Mouse (Mus musculus) intestine, embryonic 16.5 days (tissue): ENCODE measurements around the gene Rbl1. TPM values are rescaled to one million over a fixed set of nuclear protein-coding genes. Genes with fewer than 3 reads are reported as not detected.

ENCODE experiments used
- ATAC-seq: fragments of 200-750 bp; cut with Nextera tagmentation; 2 replicates; pipeline ENCODE4 v1.8.0; 2017; ENCODE audit warnings: moderate TSS enrichment, moderate library complexity
- H3K27ac ChIP-seq: fragments of 300-500 bp; sonication (generic); 2 replicates; pipeline ENCODE4 v1.5.1; 2014; ENCODE audit warnings: mild to moderate bottlenecking, low read length
- H3K27me3 ChIP-seq: fragments of 300-500 bp; sonication (generic); replicated peaks from 2 replicates; pipeline ENCODE4 v1.6.1; 2014; ENCODE audit warnings: low read length, control low read depth, mixed read lengths; ENCODE audit not compliant: control insufficient read depth, insufficient read depth
- H3K36me3 ChIP-seq: fragments of 300-500 bp; sonication (generic); 2 replicates; pipeline ENCODE4 v1.6.1; 2014; ENCODE audit warnings: low read length, control low read depth; ENCODE audit not compliant: control insufficient read depth, insufficient read depth
- H3K4me1 ChIP-seq: fragments of 300-500 bp; sonication (generic); 2 replicates; pipeline ENCODE4 v1.6.1; 2014; ENCODE audit warnings: low read length, control low read depth, mixed read lengths; ENCODE audit not compliant: control insufficient read depth, insufficient read depth
- H3K4me2 ChIP-seq: fragments of 300-500 bp; sonication (generic); 2 replicates; pipeline ENCODE4 v1.6.1; 2014; ENCODE audit warnings: low read depth, low read length, control low read depth
- H3K4me3 ChIP-seq: fragments of 300-500 bp; sonication (generic); 2 replicates; pipeline ENCODE4 v1.5.1; 2014; ENCODE audit warnings: mild to moderate bottlenecking, low read length
- H3K9ac ChIP-seq: fragments of 300-500 bp; sonication (generic); 2 replicates; pipeline ENCODE4 v1.6.1; 2014; ENCODE audit warnings: low read depth, low read length
- H3K9me3 ChIP-seq: fragments of 300-500 bp; sonication (generic); 2 replicates; pipeline ENCODE4 v1.6.1; 2016; ENCODE audit warnings: low read length, control low read depth; ENCODE audit not compliant: control insufficient read depth
- WGBS: fragments of 180-500 bp; shearing (Covaris S2); extraction: QIAGEN DNeasy Blood & Tissue Kit; methylation state at CpG from one replicate; pipeline ENCODE4 v1.1.7; 2014; 5-methylcytosine and 5-hydroxymethylcytosine counted together
- polyA plus RNA-seq: library from polyadenylated mRNA; unstranded; fragments of >200 nt; fragmentation: Nextera tagmentation; extraction: Ambion mirVana; gene quantifications from 2 replicates; pipeline ENCODE4 v1.2.1, GENCODE M21; 2015

The Rbl1 gene
- polyA plus RNA-seq, 1 experiment from 2014 or later = 15.4 TPM

DNA sequence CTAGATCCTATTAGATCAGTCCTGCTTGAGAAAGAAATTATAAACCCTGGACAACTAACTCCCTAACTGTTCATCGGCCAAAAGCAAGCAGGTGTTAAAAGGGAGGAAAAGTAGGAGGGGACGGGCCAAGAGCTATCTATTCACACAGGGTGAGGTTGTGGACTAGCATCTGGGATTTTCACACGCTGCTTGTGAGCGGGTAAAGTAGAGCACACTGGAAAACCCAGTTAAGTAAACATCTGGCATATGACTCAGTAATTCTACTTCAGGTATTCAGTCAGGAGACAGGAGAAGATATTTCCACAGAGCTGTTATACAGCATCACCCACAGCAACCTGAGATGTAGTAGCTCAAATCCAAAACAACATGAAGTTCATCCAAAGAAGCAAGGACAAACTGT lies 85.8 kb downstream of the Rbl1 start:
- no peak overlapping the region for H3K4me2 ChIP-seq
- no peaks in the 10 kb centered on the region for H3K4me1 ChIP-seq
- no peaks in the 10 kb centered on the region for H3K9me3 ChIP-seq
- H3K9ac ChIP-seq = no peak overlapping the region
- H3K27ac ChIP-seq = no peak overlapping the region
- no peaks in the 10 kb centered on the region for H3K27me3 ChIP-seq
- H3K4me3 ChIP-seq = no peak overlapping the region
- 57% methylated on average over 4 of the region's 4 CpGs for WGBS
- H3K36me3 ChIP-seq = 0 out of 2 replicates have a peak, but pooled peaks cover 3% of the 10 kb centered on the region
- peak; percentile 76; the same call in 1 of the 2 replicates for ATAC-seq

GRCm38 (mm10) chr2:157116964-157117363 lies 87.4 kb downstream of the Rbl1 start:
- WGBS = 20% methylated on average over 3 of the region's 3 CpGs
- no peak for ATAC-seq
- H3K9ac ChIP-seq = no peak overlapping the region
- H3K9me3 ChIP-seq = no peaks in the 10 kb centered on the region
- H3K4me3 ChIP-seq = no peak overlapping the region
- H3K27me3 ChIP-seq = no peaks in the 10 kb centered on the region
- no peak overlapping the region for H3K4me2 ChIP-seq
- H3K36me3 ChIP-seq = peaks cover 3% of the 10 kb centered on the region; the same call in 1 of the 2 replicates
- no peaks in the 10 kb centered on the region for H3K4me1 ChIP-seq
- no peak overlapping the region for H3K27ac ChIP-seq

GRCm38 (mm10) chr2:157108236-157108635 lies 96.1 kb downstream of the Rbl1 start:
- no peak overlapping the region for H3K9ac ChIP-seq
- H3K9me3 ChIP-seq = no peaks in the 10 kb centered on the region
- H3K4me1 ChIP-seq = no peaks in the 10 kb centered on the region
- H3K4me3 ChIP-seq = no peak overlapping the region
- no peak for ATAC-seq
- WGBS = 90% methylated on average over 4 of the region's 4 CpGs
- no peak overlapping the region for H3K4me2 ChIP-seq
- H3K36me3 ChIP-seq = peaks cover 2% of the 10 kb centered on the region; the same call in 1 of the 2 replicates
- H3K27me3 ChIP-seq = no peaks in the 10 kb centered on the region
- H3K27ac ChIP-seq = no peak overlapping the region

DNA sequence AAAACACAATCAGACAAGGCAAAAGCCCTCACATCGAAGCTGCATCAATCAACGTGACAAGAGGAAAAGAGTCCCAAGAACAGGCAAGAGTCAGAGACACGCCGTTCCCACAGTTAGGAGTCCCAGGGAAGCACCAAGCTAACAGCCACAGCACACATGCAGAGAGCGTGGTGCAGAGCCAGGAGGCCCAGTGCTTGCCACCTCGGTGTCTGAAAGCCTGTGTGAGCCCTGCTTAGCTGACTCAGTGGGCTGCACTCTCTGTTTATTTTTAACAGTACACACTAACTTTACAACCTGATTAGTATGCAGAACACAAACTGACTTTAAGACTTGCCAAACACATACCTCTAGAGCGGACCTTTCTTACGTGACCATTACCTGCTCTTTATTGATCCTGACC lies 99.9 kb downstream of the Rbl1 start:
- Histone ChIP-seq H3K36me3 (no peaks in the 10 kb centered on the region; the same call in 1 of the 2 replicates), H3K4me1 (no peaks in the 10 kb centered on the region), H3K27me3 (no peaks in the 10 kb centered on the region), H3K9ac (no peak overlapping the region), H3K27ac (no peak overlapping the region), H3K4me2 (no peak overlapping the region), H3K4me3 (no peak overlapping the region), H3K9me3 (no peaks in the 10 kb centered on the region)
- ATAC-seq = no peak
- 87% methylated on average over 8 of the region's 8 CpGs for WGBS

DNA sequence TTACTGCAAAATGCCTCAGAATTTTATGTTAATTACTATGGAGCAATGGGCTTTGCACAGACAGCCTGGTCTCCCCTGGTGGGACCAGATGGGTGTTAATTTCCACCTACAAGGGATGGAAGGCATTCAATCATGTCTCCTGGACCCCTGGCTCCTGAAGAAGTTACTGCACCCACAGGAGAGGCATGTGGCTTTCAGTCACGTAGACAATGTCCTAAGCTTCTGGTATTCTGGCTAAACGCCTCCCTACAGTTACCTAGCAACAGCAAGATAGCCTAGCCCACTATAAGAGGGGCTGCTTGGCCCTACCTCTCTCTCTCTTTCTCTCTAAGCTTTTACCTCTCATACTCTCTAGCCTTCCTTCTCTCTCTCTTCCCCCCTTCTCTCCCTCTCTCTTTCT lies 102.1 kb downstream of the Rbl1 start:
- 70% methylated on average over 2 of the region's 2 CpGs for WGBS
- H3K4me1 ChIP-seq = no peaks in the 10 kb centered on the region
- H3K4me2 ChIP-seq = no peak overlapping the region
- H3K36me3 ChIP-seq = no peaks in the 10 kb centered on the region; the same call in 1 of the 2 replicates
- H3K9ac ChIP-seq = no peak overlapping the region
- ATAC-seq = no peak
- no peaks in the 10 kb centered on the region for H3K27me3 ChIP-seq
- H3K9me3 ChIP-seq = no peaks in the 10 kb centered on the region
- no peak overlapping the region for H3K4me3 ChIP-seq
- no peak overlapping the region for H3K27ac ChIP-seq

GRCm38 (mm10) chr2:157101650-157102049 lies 102.7 kb downstream of the Rbl1 start:
- no peak for ATAC-seq
- Histone ChIP-seq H3K4me3 (no peak overlapping the region), H3K4me2 (no peak overlapping the region), H3K9ac (no peak overlapping the region), H3K4me1 (no peaks in the 10 kb centered on the region), H3K9me3 (no peaks in the 10 kb centered on the region), H3K27me3 (no peaks in the 10 kb centered on the region), H3K36me3 (no peaks in the 10 kb centered on the region; the same call in 1 of the 2 replicates), H3K27ac (no peak overlapping the region)
- WGBS = 95% methylated on average over 9 of the region's 9 CpGs

- no peak overlapping the region for H3K4me3 ChIP-seq
- no peak for ATAC-seq
- H3K36me3 ChIP-seq = no peaks in the 10 kb centered on the region; the same call in 1 of the 2 replicates
- no peaks in the 10 kb centered on the region for H3K27me3 ChIP-seq
- no peak overlapping the region for H3K9ac ChIP-seq
- H3K9me3 ChIP-seq = no peaks in the 10 kb centered on the region
- H3K27ac ChIP-seq = no peak overlapping the region
- H3K4me1 ChIP-seq = no peaks in the 10 kb centered on the region
- 87% methylated on average over 12 of the region's 12 CpGs for WGBS
- no peak overlapping the region for H3K4me2 ChIP-seq
Observed at GRCm38 (mm10) chr2:157100319-157100605, 104.1 kb downstream of the Rbl1 start.

DNA sequence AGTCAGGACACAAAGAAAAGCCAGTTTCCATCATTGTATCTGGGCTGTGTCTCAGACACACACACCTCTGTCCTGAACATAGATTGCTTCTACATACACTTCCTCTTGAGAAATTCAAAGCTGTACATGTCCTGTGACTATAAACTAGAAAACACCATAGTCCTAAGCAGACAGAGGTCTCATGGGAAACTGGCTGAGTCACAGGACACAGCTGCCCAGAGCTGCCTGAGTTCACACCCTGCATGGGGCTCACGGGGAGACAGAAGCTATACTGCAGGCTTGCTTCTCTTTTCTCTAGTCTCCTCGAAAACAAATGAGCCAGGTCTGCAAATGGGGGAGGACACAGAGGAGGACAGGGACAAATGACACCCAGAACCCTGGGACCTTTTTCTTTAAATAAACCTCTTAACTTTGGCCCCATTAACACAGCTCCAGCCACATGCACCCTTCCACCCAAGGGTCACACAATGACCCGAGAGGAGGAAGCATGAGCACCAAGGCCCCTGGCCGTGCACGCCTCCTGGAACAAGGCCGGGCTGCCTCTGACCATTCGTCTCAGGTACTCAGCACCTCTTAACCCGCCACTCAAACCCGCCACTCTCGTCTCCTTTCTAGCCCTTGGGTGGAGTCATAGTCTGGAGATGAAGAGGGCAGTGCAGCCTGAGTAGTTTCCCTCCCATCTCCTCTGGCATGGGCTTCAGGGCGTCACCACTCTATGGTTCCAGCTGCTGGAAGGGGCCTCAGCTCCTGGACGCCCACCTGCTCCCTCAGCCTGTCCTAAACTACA lies 104.6 kb downstream of the Rbl1 start:
- H3K9ac ChIP-seq = no peak overlapping the region
- no peak overlapping the region for H3K4me2 ChIP-seq
- H3K27me3 ChIP-seq = no peaks in the 10 kb centered on the region
- H3K27ac ChIP-seq = no peak overlapping the region
- H3K36me3 ChIP-seq = no peaks in the 10 kb centered on the region; the same call in 1 of the 2 replicates
- H3K4me1 ChIP-seq = no peaks in the 10 kb centered on the region
- WGBS = 80% methylated on average over 12 of the region's 12 CpGs
- H3K4me3 ChIP-seq = no peak overlapping the region
- H3K9me3 ChIP-seq = no peaks in the 10 kb centered on the region
- ATAC-seq = no peak
